Mouse (Mus musculus) layer of hippocampus, postnatal 14 days (tissue): ENCODE measurements around the gene Trpc4ap. TPM values are rescaled to one million over a fixed set of nuclear protein-coding genes. Genes with fewer than 3 reads are reported as not detected.

ENCODE experiments used
- microRNA-seq, 2 experiments: library from miRNA; unstranded; fragments of <30 nt; microRNA quantifications; one replicate each; pipeline ENCODE4 v1.2.0; 2021
- total RNA-seq, 2 experiments: library from RNA; stranded (reverse); gene quantifications; 2 replicates each; pipeline ENCODE4 v1.2.3; 2021

Gene Trpc4ap
- total RNA-seq, 2 experiments from 2014 or later, result 149 to 156 TPM

Small RNA genes lying within 50 kb of the gene (microRNA-seq; reads per million reads assigned to microRNA genes)
- gene Mir499, result 1.1 to 2.0 reads per million in 2 experiments

Other genes with a start within 250 kb of the Trpc4ap start
- 10 to 100 TPM; 61.1 to 71.8 TPM for gene Ncoa6, start 218.5 kb downstream of the Trpc4ap start, total RNA-seq
- 10 to 100 TPM; 60.4 to 63.1 TPM for gene Acss2, start 174.4 kb downstream of the Trpc4ap start, total RNA-seq
- 100 to 1,000 TPM; 107 to 119 TPM for gene Ggt7, start 174.1 kb downstream of the Trpc4ap start, total RNA-seq
- gene Gss, start 99.6 kb downstream of the Trpc4ap start, total RNA-seq, result 10 to 100 TPM; 14.5 to 16.4 TPM
- gene Myh7b, start 81.2 kb downstream of the Trpc4ap start, total RNA-seq, result 1 to 10 TPM; 3.1 to 4.9 TPM
- 10 to 100 TPM; 18.2 to 19.6 TPM for gene Edem2, start 37.1 kb upstream of the Trpc4ap start, total RNA-seq
- not detected for gene Gm17581, start 43.5 kb upstream of the Trpc4ap start, total RNA-seq
- 1 to 10 TPM; 1.3 to 1.6 TPM for gene Procr, start 58.7 kb upstream of the Trpc4ap start, total RNA-seq
- 10 to 100 TPM; 50.0 to 53.3 TPM for gene Mmp24, start 83.0 kb upstream of the Trpc4ap start, total RNA-seq
- gene BC029722, start 127.0 kb upstream of the Trpc4ap start, total RNA-seq, result 10 to 100 TPM; 43.8 to 45.6 TPM
- 10 to 100 TPM; 68.1 to 69.9 TPM for gene Eif6, start 134.5 kb upstream of the Trpc4ap start, total RNA-seq
- gene Fam83c, start 142.5 kb upstream of the Trpc4ap start, total RNA-seq, result not detected
- gene Uqcc1, start 237.9 kb upstream of the Trpc4ap start, total RNA-seq, result 10 to 100 TPM; 58.4 to 70.1 TPM
- not detected for gene Gm15557, start 248.3 kb upstream of the Trpc4ap start, total RNA-seq